Mouse (Mus musculus) liver, postnatal 0 days (tissue): ENCODE results near the gene Ppp2r2c. TPM values are rescaled to one million over a fixed set of nuclear protein-coding genes. Genes with fewer than 3 reads are reported as not detected.

Source experiments
- ATAC-seq: fragments of 200-750 bp; cut with Nextera tagmentation; 2 replicates; pipeline ENCODE4 v1.8.0; 2017; ENCODE audit warnings: mild to moderate bottlenecking, moderate library complexity
- DNase-seq: peaks from one replicate; pipeline ENCODE4 v3.0.0-alpha.2; 2016
- H3K27ac ChIP-seq: fragments of 300-500 bp; sonication (generic); 2 replicates; pipeline ENCODE4 v1.5.1; 2014; ENCODE audit warnings: antibody characterized with exemption, moderate library complexity, mild to moderate bottlenecking, low read depth
- H3K27me3 ChIP-seq: fragments of 300-500 bp; sonication (generic); 2 replicates; pipeline ENCODE4 v1.6.1; 2014; ENCODE audit warnings: low read length, control low read depth, mixed read lengths; ENCODE audit not compliant: insufficient read depth
- H3K36me3 ChIP-seq: fragments of 300-500 bp; sonication (generic); replicated peaks from 2 replicates; pipeline ENCODE4 v1.6.1; 2014; ENCODE audit warnings: mild to moderate bottlenecking, control low read depth, low read length, moderate library complexity, mixed read lengths; ENCODE audit not compliant: insufficient read depth
- H3K4me1 ChIP-seq: fragments of 300-500 bp; sonication (generic); 2 replicates; pipeline ENCODE4 v1.6.1; 2014; ENCODE audit warnings: antibody characterized with exemption, mild to moderate bottlenecking, control low read depth; ENCODE audit not compliant: insufficient read depth
- H3K4me2 ChIP-seq: fragments of 300-500 bp; sonication (generic); 2 replicates; pipeline ENCODE4 v1.6.1; 2014; ENCODE audit warnings: low read depth, mild to moderate bottlenecking, low read length, moderate library complexity, mixed read lengths
- H3K4me3 ChIP-seq: fragments of 300-500 bp; sonication (generic); 2 replicates; pipeline ENCODE4 v1.5.1; 2014; ENCODE audit warnings: low read depth, low read length
- H3K9ac ChIP-seq: fragments of 300-500 bp; sonication (generic); replicated peaks from 2 replicates; pipeline ENCODE4 v1.6.1; 2014; ENCODE audit warnings: mild to moderate bottlenecking, moderate library complexity
- H3K9me3 ChIP-seq: fragments of 300-500 bp; sonication (generic); 2 replicates; pipeline ENCODE4 v1.6.1; 2016; ENCODE audit warnings: mild to moderate bottlenecking, control low read depth, low read length, mixed read lengths
- CTCF ChIP-seq: sonication (generic); IDR thresholded peaks from 2 replicates; pipeline ENCODE4 v1.5.1; 2016; ENCODE audit warnings: antibody characterized with exemption, low read depth
- EP300 ChIP-seq: IDR thresholded peaks from 2 replicates; pipeline ENCODE4 v1.6.1; 2016; ENCODE audit warnings: antibody characterized with exemption, low read depth, mild to moderate bottlenecking
- WGBS: fragments of 180-500 bp; shearing (Covaris S2); extraction: QIAGEN DNeasy Blood & Tissue Kit; methylation state at CpG from one replicate; pipeline ENCODE4 v1.1.7; 2014; ENCODE audit not compliant: insufficient replicate concordance; 5-methylcytosine and 5-hydroxymethylcytosine counted together
- polyA plus RNA-seq: library from polyadenylated mRNA; unstranded; fragments of >200 nt; fragmentation: Nextera tagmentation; extraction: Ambion mirVana; gene quantifications from 2 replicates; pipeline ENCODE4 v1.2.1, GENCODE M21; 2015

Ppp2r2c gene
- polyA plus RNA-seq, 1 experiment from 2014 or later, result not detected

DNA sequence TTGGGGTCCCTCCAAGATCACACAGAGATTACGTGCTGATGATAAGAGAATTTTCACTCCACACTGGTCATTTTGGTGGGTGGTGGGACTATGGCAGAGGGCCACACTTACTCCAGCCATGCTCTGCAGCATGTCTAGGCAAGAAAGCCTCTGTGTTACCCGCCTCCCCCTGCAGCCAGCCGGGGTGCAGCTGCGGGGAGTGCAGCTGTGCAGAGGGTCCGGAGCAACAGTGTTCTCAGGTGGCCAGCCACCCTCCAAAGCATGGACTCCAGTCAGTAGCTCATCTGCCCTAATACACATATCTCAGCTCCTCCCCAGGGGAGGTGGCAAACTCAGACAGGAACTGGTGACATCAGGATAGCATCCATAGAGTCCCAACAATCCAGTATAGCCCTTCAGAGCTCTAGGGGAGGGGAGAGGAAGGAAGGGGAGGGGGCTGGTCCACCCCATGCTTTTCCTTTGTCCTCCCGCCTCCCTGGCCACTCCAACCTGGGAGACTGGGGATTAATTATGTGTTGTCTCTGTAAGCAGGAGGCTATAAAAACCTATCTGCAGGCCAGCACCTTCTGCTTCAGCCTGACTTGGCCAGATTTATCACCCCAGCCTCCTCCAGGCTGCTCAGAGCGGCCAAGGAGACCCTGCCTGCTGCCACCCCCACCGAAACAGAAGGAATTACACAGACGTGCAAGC lies 19.1 kb downstream of the Ppp2r2c start:
- DNase-seq, result no peak
- H3K4me3 ChIP-seq, result no peak overlapping the region
- TF ChIP-seq CTCF, result no peak
- no peak for TF ChIP-seq EP300
- no peak overlapping the region for H3K27ac ChIP-seq
- no peaks in the 10 kb centered on the region for H3K27me3 ChIP-seq
- no peaks in the 10 kb centered on the region for H3K9me3 ChIP-seq
- no peak overlapping the region for H3K9ac ChIP-seq
- H3K4me1 ChIP-seq, result no peaks in the 10 kb centered on the region
- 38% methylated on average over 9 of the region's 9 CpGs for WGBS
- H3K4me2 ChIP-seq, result no peak overlapping the region
- ATAC-seq, result no peak
- no peaks in the 10 kb centered on the region for H3K36me3 ChIP-seq

DNA sequence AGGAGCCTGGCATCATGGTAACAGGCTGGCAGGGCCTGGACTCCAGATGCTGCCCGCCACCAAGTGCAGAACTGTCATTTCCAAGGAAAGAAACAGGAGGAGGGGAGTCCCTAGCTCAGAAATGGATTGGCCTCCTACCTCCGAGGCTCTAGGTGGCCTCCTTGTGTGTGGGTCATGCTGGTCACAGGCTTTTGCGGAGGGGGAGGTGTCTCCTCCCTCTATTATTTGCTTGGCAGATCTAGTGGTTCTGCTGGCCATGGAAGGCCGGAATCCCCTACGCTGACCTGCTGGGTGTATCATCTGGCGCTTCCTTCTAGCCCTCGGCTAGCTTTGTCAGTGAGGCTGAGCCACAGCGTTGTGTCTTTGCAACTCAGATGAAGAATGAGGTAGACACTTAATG lies 20.2 kb downstream of the Ppp2r2c start:
- no peak for ATAC-seq
- DNase-seq, result no peak
- H3K4me2 ChIP-seq, result no peak overlapping the region
- H3K27ac ChIP-seq, result no peak overlapping the region
- H3K4me1 ChIP-seq, result no peaks in the 10 kb centered on the region
- WGBS, result 73% methylated on average over 8 of the region's 8 CpGs
- no peak for TF ChIP-seq EP300
- TF ChIP-seq CTCF, result no peak
- no peak overlapping the region for H3K4me3 ChIP-seq
- no peak overlapping the region for H3K9ac ChIP-seq
- H3K36me3 ChIP-seq, result no peaks in the 10 kb centered on the region
- H3K9me3 ChIP-seq, result no peaks in the 10 kb centered on the region
- H3K27me3 ChIP-seq, result no peaks in the 10 kb centered on the region

DNA sequence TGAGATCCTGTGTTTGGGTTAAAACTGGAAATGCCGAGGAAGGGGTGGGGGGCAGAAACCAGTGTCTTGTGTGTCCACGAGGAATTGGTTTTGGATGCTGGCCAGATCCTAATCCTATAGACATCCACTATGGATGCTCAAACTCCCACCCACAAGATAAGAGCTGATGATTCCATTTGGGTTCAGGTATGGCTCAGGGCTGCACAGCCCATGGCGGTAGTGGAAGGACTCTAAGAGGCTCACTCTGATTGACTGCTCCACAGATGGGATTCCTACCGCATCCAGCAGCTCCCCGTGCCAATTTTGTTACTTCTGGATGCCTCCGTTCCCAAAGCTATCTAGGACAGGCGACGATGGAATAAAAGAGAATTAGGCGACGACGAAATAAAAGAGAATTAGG lies 20.6 kb downstream of the Ppp2r2c start:
- Histone ChIP-seq H3K9ac (no peak overlapping the region), H3K4me3 (no peak overlapping the region), H3K36me3 (no peaks in the 10 kb centered on the region), H3K27me3 (no peaks in the 10 kb centered on the region), H3K9me3 (no peaks in the 10 kb centered on the region), H3K4me1 (no peaks in the 10 kb centered on the region), H3K4me2 (no peak overlapping the region), H3K27ac (no peak overlapping the region)
- 78% methylated on average over 11 of the region's 11 CpGs for WGBS
- DNase-seq, result no peak
- ATAC-seq, result no peak
- TF ChIP-seq EP300 (no peak), CTCF (no peak)

DNA sequence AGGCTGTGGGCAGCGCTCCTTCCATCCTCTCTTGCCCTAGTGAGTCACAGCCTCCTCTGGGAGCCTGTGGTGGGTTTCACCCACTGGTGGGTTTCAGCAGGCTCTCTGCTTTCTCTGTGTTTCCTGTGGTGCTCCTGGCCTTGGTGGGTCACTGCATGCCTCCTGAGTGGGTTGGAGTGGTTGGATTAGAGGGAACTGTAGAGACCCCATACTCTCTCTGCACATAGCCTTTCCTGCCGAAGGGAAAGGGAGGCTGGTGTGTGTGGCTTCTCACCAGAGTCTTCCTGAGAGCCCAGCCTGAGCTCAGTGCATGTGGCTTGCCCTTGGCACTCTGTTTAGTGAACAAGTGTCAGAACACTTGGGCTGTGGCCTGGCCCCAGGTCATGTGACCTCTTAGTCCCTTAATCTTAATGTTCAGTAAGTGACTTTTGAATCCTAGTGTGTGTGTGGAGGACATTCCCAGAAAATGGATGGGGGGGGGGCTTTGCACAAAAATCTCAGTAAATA lies 21.1 kb downstream of the Ppp2r2c start:
- Histone ChIP-seq H3K27ac (no peak overlapping the region), H3K9me3 (no peaks in the 10 kb centered on the region), H3K4me3 (no peak overlapping the region), H3K4me1 (no peaks in the 10 kb centered on the region), H3K9ac (no peak overlapping the region), H3K4me2 (no peak overlapping the region), H3K27me3 (no peaks in the 10 kb centered on the region), H3K36me3 (no peaks in the 10 kb centered on the region)
- WGBS, result 78% methylated on average over 2 of the region's 2 CpGs
- ATAC-seq (no peak), DNase-seq (no peak)
- TF ChIP-seq EP300 (no peak), CTCF (no peak)

DNA sequence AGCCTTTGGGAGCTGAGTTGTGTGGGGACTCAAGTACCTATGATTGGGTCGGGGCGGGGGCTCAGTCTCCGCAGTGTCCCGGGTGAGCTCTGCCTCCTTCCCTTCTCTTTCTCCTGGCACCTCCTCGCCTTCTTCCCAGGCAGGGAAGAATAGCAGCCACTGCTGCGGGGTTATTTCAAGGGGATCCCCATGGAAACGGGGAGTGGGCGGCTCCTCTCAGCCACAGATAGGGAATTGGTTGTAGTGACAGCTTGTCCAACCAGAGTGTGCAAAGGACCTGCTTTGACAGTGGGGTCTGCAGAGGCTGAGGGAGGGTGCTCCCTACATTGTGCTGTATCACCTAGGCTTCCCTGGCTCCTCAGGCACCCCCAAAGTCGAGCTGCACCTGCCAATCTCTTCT lies 22.5 kb downstream of the Ppp2r2c start:
- DNase-seq (no peak), ATAC-seq (no peak)
- H3K36me3 ChIP-seq, result no peaks in the 10 kb centered on the region
- no peaks in the 10 kb centered on the region for H3K9me3 ChIP-seq
- H3K27ac ChIP-seq, result no peak overlapping the region
- H3K9ac ChIP-seq, result no peak overlapping the region
- TF ChIP-seq CTCF (no peak), EP300 (no peak)
- no peak overlapping the region for H3K4me3 ChIP-seq
- WGBS, result 56% methylated on average over 9 of the region's 9 CpGs
- no peaks in the 10 kb centered on the region for H3K27me3 ChIP-seq
- H3K4me1 ChIP-seq, result no peaks in the 10 kb centered on the region
- no peak overlapping the region for H3K4me2 ChIP-seq

DNA sequence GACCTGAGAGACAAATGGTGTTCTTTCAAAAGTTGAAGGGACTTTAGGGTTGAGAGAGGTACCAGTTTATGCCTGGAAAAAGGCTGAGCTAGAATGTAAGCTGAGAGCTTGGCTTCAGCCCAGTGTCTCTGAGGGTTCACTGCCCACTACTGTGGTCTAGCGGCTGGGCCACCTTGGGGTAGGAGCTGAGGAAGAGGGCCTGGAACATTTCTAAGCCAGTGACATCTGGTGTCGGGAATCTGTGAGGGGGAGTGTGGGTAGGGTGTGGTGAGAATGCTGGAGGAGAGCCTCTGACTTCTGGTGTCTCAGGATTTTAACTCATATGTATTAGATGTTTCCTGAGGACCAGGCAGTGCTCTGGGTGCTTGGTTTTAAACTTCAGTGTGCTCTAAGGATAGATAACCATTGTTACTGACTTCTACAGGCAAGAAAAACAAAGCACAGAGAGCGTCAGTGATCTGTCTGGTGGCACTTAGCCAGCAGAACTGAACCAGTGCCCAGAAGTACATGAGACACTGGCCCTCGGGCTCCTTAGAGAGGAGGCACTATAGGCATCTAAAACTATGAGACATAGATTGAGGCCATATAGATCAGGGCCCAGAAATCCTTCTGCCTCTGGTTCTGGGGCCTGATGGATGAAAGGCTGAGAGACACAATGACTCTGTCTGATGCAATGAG lies 23.6 kb downstream of the Ppp2r2c start:
- TF ChIP-seq EP300, result no peak
- TF ChIP-seq CTCF, result no peak
- Histone ChIP-seq H3K9ac (no peak overlapping the region), H3K9me3 (no peaks in the 10 kb centered on the region), H3K4me1 (no peaks in the 10 kb centered on the region), H3K4me3 (no peak overlapping the region), H3K27ac (no peak overlapping the region), H3K4me2 (no peak overlapping the region), H3K36me3 (no peaks in the 10 kb centered on the region), H3K27me3 (no peaks in the 10 kb centered on the region)
- 46% methylated on average over 4 of the region's 4 CpGs for WGBS
- ATAC-seq, result no peak
- no peak for DNase-seq
